Mouse (Mus musculus): ENCODE data around the gene Hgfac.
A peak's percentile ranks its signal among the peaks of the same experiment; 100 is the strongest.

Gene Hgfac

GRCm38 (mm10) chr5:35042431-35043109, 1.3 kb downstream of the Hgfac start:
- DNase-seq, result no peak

GRCm38 (mm10) chr5:35043110-35043451, 1.8 kb downstream of the Hgfac start:
- peak; percentile 65 for DNase-seq

- no peak for DNase-seq
Measured at GRCm38 (mm10) chr5:35050541-35050940, 9.2 kb downstream of the Hgfac start.

GRCm38 (mm10) chr5:35054628-35055027, 13.3 kb downstream of the Hgfac start:
- no peak for DNase-seq

- no peak for DNase-seq
Measured at GRCm38 (mm10) chr5:35055076-35055475, 13.8 kb downstream of the Hgfac start.

GRCm38 (mm10) chr5:35056604-35057432, 15.5 kb downstream of the Hgfac start, which contains the start of gene Dok7:
Dok7 (plus strand) TSS chr5:35056766.
- peak; percentile 56 for DNase-seq

- DNase-seq, result no peak
Measured at GRCm38 (mm10) chr5:35057582-35057981, 16.3 kb downstream of the Hgfac start.

- DNase-seq, result no peak
Measured at GRCm38 (mm10) chr5:35058216-35058615, 16.9 kb downstream of the Hgfac start.

GRCm38 (mm10) chr5:35060098-35060497, 18.8 kb downstream of the Hgfac start:
- DNase-seq, result no peak

GRCm38 (mm10) chr5:35069841-35070240, 28.5 kb downstream of the Hgfac start:
- no peak for DNase-seq

- DNase-seq, result no peak
Measured at GRCm38 (mm10) chr5:35070314-35070713, 29.0 kb downstream of the Hgfac start.

- no peak for DNase-seq
Measured at GRCm38 (mm10) chr5:35070953-35071352, 29.6 kb downstream of the Hgfac start.

GRCm38 (mm10) chr5:35071855-35072254, 30.5 kb downstream of the Hgfac start:
- no peak for DNase-seq

GRCm38 (mm10) chr5:35073235-35073634, 31.9 kb downstream of the Hgfac start:
- no peak for DNase-seq

- DNase-seq, result peak; percentile 57
Measured at GRCm38 (mm10) chr5:35073992-35074391, 32.7 kb downstream of the Hgfac start.

GRCm38 (mm10) chr5:35076369-35076768, 35.1 kb downstream of the Hgfac start:
- DNase-seq, result no peak

GRCm38 (mm10) chr5:35079101-35079500, 37.8 kb downstream of the Hgfac start:
- no peak for DNase-seq

- no peak for DNase-seq
Measured at GRCm38 (mm10) chr5:35084913-35085312, 43.6 kb downstream of the Hgfac start.

GRCm38 (mm10) chr5:35088785-35089613, 47.7 kb downstream of the Hgfac start:
- DNase-seq, result peak; percentile 57

- no peak for DNase-seq
Measured at GRCm38 (mm10) chr5:35089614-35089963, 48.3 kb downstream of the Hgfac start.

- DNase-seq, result no peak
Measured at GRCm38 (mm10) chr5:35091636-35092035, 50.3 kb downstream of the Hgfac start.

Measured in cerebellum, adult 11 months (tissue).